Mouse (Mus musculus): ENCODE measurements around the gene Gclm. TPM values are rescaled to one million over a fixed set of nuclear protein-coding genes. Genes with fewer than 3 reads are reported as not detected.

Gclm gene
- polyA plus RNA-seq, 1 experiment from 2014 or later: 51.2 TPM

- ATAC-seq: no peak
- 44% methylated on average over 5 of the region's 5 CpGs for WGBS
- H3K4me1 ChIP-seq (replicated peaks; ENCODE audit: control insufficient read depth, insufficient read depth, low read length): peaks cover 22% of the 10 kb centered on the region
Observed at GRCm38 (mm10) chr3:122296979-122297378, 51.6 kb downstream of the Gclm start.

GRCm38 (mm10) chr3:122300983-122301919, 55.9 kb downstream of the Gclm start:
- no peak overlapping the region; the same call in 1 of the 2 replicates for H3K27ac ChIP-seq (ENCODE audit: low read length)
- peak; percentile 70 for ATAC-seq
- no peaks in the 10 kb centered on the region; the same call in 1 of the 2 replicates for H3K4me1 ChIP-seq (replicated peaks; ENCODE audit: control insufficient read depth, insufficient read depth, low read length)
- H3K36me3 ChIP-seq (ENCODE audit: control insufficient read depth, insufficient read depth): no peaks in the 10 kb centered on the region
- 0 out of 2 replicates have a peak overlapping the region, but pooled peaks have one; percentile 6 for H3K9ac ChIP-seq (replicated peaks; ENCODE audit: low read depth, low read length)
- no peak overlapping the region for H3K4me2 ChIP-seq (ENCODE audit: low read length)
- H3K9me3 ChIP-seq (ENCODE audit: control insufficient read depth, low read length): no peaks in the 10 kb centered on the region
- 67% methylated on average over 9 of the region's 9 CpGs for WGBS
- H3K4me3 ChIP-seq (replicated peaks; ENCODE audit: low read length): no peak overlapping the region
- no peaks in the 10 kb centered on the region for H3K27me3 ChIP-seq (replicated peaks; ENCODE audit: control insufficient read depth, insufficient read depth, low read length)

More at GRCm38 (mm10) chr3:122296979-122297378, 51.6 kb downstream of the Gclm start:
- Histone ChIP-seq H3K4me2 (ENCODE audit: low read length) (no peak overlapping the region), H3K4me3 (replicated peaks; ENCODE audit: low read length) (no peak overlapping the region), H3K9ac (replicated peaks; ENCODE audit: low read depth, low read length) (no peak overlapping the region), H3K27ac (ENCODE audit: low read length) (no peak overlapping the region), H3K27me3 (replicated peaks; ENCODE audit: control insufficient read depth, insufficient read depth, low read length) (no peaks in the 10 kb centered on the region), H3K36me3 (ENCODE audit: control insufficient read depth, insufficient read depth) (no peaks in the 10 kb centered on the region), H3K9me3 (ENCODE audit: control insufficient read depth, low read length) (no peaks in the 10 kb centered on the region)

- 82% methylated on average over 4 of the region's 4 CpGs for WGBS
- H3K4me1 ChIP-seq (replicated peaks; ENCODE audit: control insufficient read depth, insufficient read depth, low read length): no peaks in the 10 kb centered on the region
- H3K4me3 ChIP-seq (replicated peaks; ENCODE audit: low read length): no peak overlapping the region
- H3K4me2 ChIP-seq (ENCODE audit: low read length): no peak overlapping the region
- no peaks in the 10 kb centered on the region for H3K36me3 ChIP-seq (ENCODE audit: control insufficient read depth, insufficient read depth)
- no peak for ATAC-seq
- H3K27me3 ChIP-seq (replicated peaks; ENCODE audit: control insufficient read depth, insufficient read depth, low read length): no peaks in the 10 kb centered on the region; the same call in 1 of the 2 replicates
- no peaks in the 10 kb centered on the region for H3K9me3 ChIP-seq (ENCODE audit: control insufficient read depth, low read length)
- no peak overlapping the region for H3K27ac ChIP-seq (ENCODE audit: low read length)
- H3K9ac ChIP-seq (replicated peaks; ENCODE audit: low read depth, low read length): no peak overlapping the region
Observed at GRCm38 (mm10) chr3:122304560-122304959, 59.2 kb downstream of the Gclm start.

GRCm38 (mm10) chr3:122307894-122308671, 62.7 kb downstream of the Gclm start:
- no peaks in the 10 kb centered on the region for H3K36me3 ChIP-seq (ENCODE audit: control insufficient read depth, insufficient read depth)
- no peak overlapping the region for H3K9ac ChIP-seq (replicated peaks; ENCODE audit: low read depth, low read length)
- H3K9me3 ChIP-seq (ENCODE audit: control insufficient read depth, low read length): no peaks in the 10 kb centered on the region
- no peaks in the 10 kb centered on the region; the same call in 1 of the 2 replicates for H3K27me3 ChIP-seq (replicated peaks; ENCODE audit: control insufficient read depth, insufficient read depth, low read length)
- H3K27ac ChIP-seq (ENCODE audit: low read length): no peak overlapping the region
- no peak overlapping the region for H3K4me3 ChIP-seq (replicated peaks; ENCODE audit: low read length)
- H3K4me1 ChIP-seq (replicated peaks; ENCODE audit: control insufficient read depth, insufficient read depth, low read length): no peaks in the 10 kb centered on the region
- H3K4me2 ChIP-seq (ENCODE audit: low read length): no peak overlapping the region
- WGBS: 52% methylated on average over 4 of the region's 4 CpGs
- no peak for ATAC-seq

GRCm38 (mm10) chr3:122308981-122309380, 63.6 kb downstream of the Gclm start:
- H3K4me2 ChIP-seq (ENCODE audit: low read length): no peak overlapping the region
- no peak overlapping the region for H3K27ac ChIP-seq (ENCODE audit: low read length)
- H3K27me3 ChIP-seq (replicated peaks; ENCODE audit: control insufficient read depth, insufficient read depth, low read length): no peaks in the 10 kb centered on the region; the same call in 1 of the 2 replicates
- no peaks in the 10 kb centered on the region for H3K36me3 ChIP-seq (ENCODE audit: control insufficient read depth, insufficient read depth)
- H3K9me3 ChIP-seq (ENCODE audit: control insufficient read depth, low read length): no peaks in the 10 kb centered on the region
- no peak overlapping the region for H3K4me3 ChIP-seq (replicated peaks; ENCODE audit: low read length)
- no peak overlapping the region for H3K9ac ChIP-seq (replicated peaks; ENCODE audit: low read depth, low read length)
- 34% methylated on average over 6 of the region's 6 CpGs for WGBS
- no peak for ATAC-seq
- H3K4me1 ChIP-seq (replicated peaks; ENCODE audit: control insufficient read depth, insufficient read depth, low read length): no peaks in the 10 kb centered on the region

- no peaks in the 10 kb centered on the region for H3K9me3 ChIP-seq (ENCODE audit: control insufficient read depth, low read length)
- peaks cover 4% of the 10 kb centered on the region; the same call in 1 of the 2 replicates for H3K4me1 ChIP-seq (replicated peaks; ENCODE audit: control insufficient read depth, insufficient read depth, low read length)
- H3K27ac ChIP-seq (ENCODE audit: low read length): no peak overlapping the region
- H3K9ac ChIP-seq (replicated peaks; ENCODE audit: low read depth, low read length): no peak overlapping the region
- no peaks in the 10 kb centered on the region; the same call in 1 of the 2 replicates for H3K27me3 ChIP-seq (replicated peaks; ENCODE audit: control insufficient read depth, insufficient read depth, low read length)
- peak; percentile 58 for ATAC-seq
- no peak overlapping the region for H3K4me3 ChIP-seq (replicated peaks; ENCODE audit: low read length)
- WGBS: 9% methylated on average over 2 of the region's 2 CpGs
- no peaks in the 10 kb centered on the region for H3K36me3 ChIP-seq (ENCODE audit: control insufficient read depth, insufficient read depth)
- no peak overlapping the region for H3K4me2 ChIP-seq (ENCODE audit: low read length)
Observed at GRCm38 (mm10) chr3:122312078-122312477, 66.7 kb downstream of the Gclm start.

GRCm38 (mm10) chr3:122312936-122313629, 67.7 kb downstream of the Gclm start:
- no peak overlapping the region for H3K4me2 ChIP-seq (ENCODE audit: low read length)

GRCm38 (mm10) chr3:122313936-122314335, 68.6 kb downstream of the Gclm start:
- no peak for ATAC-seq

More at GRCm38 (mm10) chr3:122312936-122313629, 67.7 kb downstream of the Gclm start:
- Histone ChIP-seq H3K4me1 (replicated peaks; ENCODE audit: control insufficient read depth, insufficient read depth, low read length) (peaks cover 4% of the 10 kb centered on the region; the same call in 1 of the 2 replicates), H3K9ac (replicated peaks; ENCODE audit: low read depth, low read length) (no peak overlapping the region), H3K9me3 (ENCODE audit: control insufficient read depth, low read length) (no peaks in the 10 kb centered on the region), H3K4me3 (replicated peaks; ENCODE audit: low read length) (no peak overlapping the region), H3K27ac (ENCODE audit: low read length) (no peak overlapping the region), H3K27me3 (replicated peaks; ENCODE audit: control insufficient read depth, insufficient read depth, low read length) (no peaks in the 10 kb centered on the region; the same call in 1 of the 2 replicates), H3K36me3 (ENCODE audit: control insufficient read depth, insufficient read depth) (no peaks in the 10 kb centered on the region)
- WGBS: 79% methylated on average over 10 of the region's 10 CpGs
- no peak for ATAC-seq

More at GRCm38 (mm10) chr3:122313936-122314335, 68.6 kb downstream of the Gclm start:
- no peak overlapping the region for H3K9ac ChIP-seq (replicated peaks; ENCODE audit: low read depth, low read length)
- H3K4me3 ChIP-seq (replicated peaks; ENCODE audit: low read length): no peak overlapping the region
- H3K4me1 ChIP-seq (replicated peaks; ENCODE audit: control insufficient read depth, insufficient read depth, low read length): peaks cover 4% of the 10 kb centered on the region; the same call in 1 of the 2 replicates
- H3K36me3 ChIP-seq (ENCODE audit: control insufficient read depth, insufficient read depth): no peaks in the 10 kb centered on the region
- no peak overlapping the region for H3K27ac ChIP-seq (ENCODE audit: low read length)
- H3K27me3 ChIP-seq (replicated peaks; ENCODE audit: control insufficient read depth, insufficient read depth, low read length): no peaks in the 10 kb centered on the region; the same call in 1 of the 2 replicates
- no peak overlapping the region for H3K4me2 ChIP-seq (ENCODE audit: low read length)
- 44% methylated on average over 7 of the region's 7 CpGs for WGBS
- no peaks in the 10 kb centered on the region for H3K9me3 ChIP-seq (ENCODE audit: control insufficient read depth, low read length)
